Mouse (Mus musculus) E14TG2a.4 (cell line): ENCODE measurements around the gene Gpha2.

Source experiments
- H3K27me3 ChIP-seq: 2 replicates; pipeline ENCODE4 v1.6.1; 2014; ENCODE audit warnings: low read length, control low read depth; ENCODE audit not compliant: insufficient read depth
- H3K36me3 ChIP-seq: 2 replicates; pipeline ENCODE4 v1.6.1; 2014; ENCODE audit warnings: low read length, control low read depth; ENCODE audit not compliant: insufficient read depth
- H3K4me1 ChIP-seq: replicated peaks from 2 replicates; pipeline ENCODE4 v1.6.1; 2014; ENCODE audit warnings: low read depth, low read length, control low read depth
- H3K4me3 ChIP-seq: replicated peaks from 2 replicates; pipeline ENCODE4 v1.5.1; 2014; ENCODE audit warnings: mild to moderate bottlenecking, low read length
- H3K9me3 ChIP-seq: 2 replicates; pipeline ENCODE4 v1.6.1; 2014; ENCODE audit warnings: low read length, control low read depth
- CTCF ChIP-seq: conservative IDR thresholded peaks from 2 replicates; pipeline ENCODE4 v1.5.1; 2014; ENCODE audit warnings: low read length
- NANOG ChIP-seq: IDR thresholded peaks from 2 replicates; pipeline ENCODE4 v1.6.1; 2014; ENCODE audit warnings: borderline replicate concordance, low read length, mixed read lengths
- POU5F1 ChIP-seq: IDR thresholded peaks from 2 replicates; pipeline ENCODE4 v1.6.1; 2014; ENCODE audit warnings: low read length, borderline replicate concordance

Gene Gpha2

GRCm38 (mm10) chr19:6236842-6237241, 10.7 kb downstream of the Gpha2 start:
- Histone ChIP-seq H3K9me3 (no peaks in the 10 kb centered on the region), H3K27me3 (no peaks in the 10 kb centered on the region), H3K36me3 (peaks cover 27% of the 10 kb centered on the region), H3K4me1 (peaks cover 65% of the 10 kb centered on the region), H3K4me3 (peak overlapping the region; percentile 94)
- TF ChIP-seq NANOG, result no peak
- TF ChIP-seq CTCF, result no peak
- no peak for TF ChIP-seq POU5F1

- H3K4me1 ChIP-seq, result peaks cover 82% of the 10 kb centered on the region
Observed at GRCm38 (mm10) chr19:6238740-6239139, 12.6 kb downstream of the Gpha2 start.

GRCm38 (mm10) chr19:6240136-6240535, 14.0 kb downstream of the Gpha2 start:
- TF ChIP-seq CTCF, result no peak
- no peak for TF ChIP-seq POU5F1
- TF ChIP-seq NANOG, result no peak
- Histone ChIP-seq H3K4me1 (peaks cover 82% of the 10 kb centered on the region), H3K4me3 (peak overlapping the region; percentile 61), H3K27me3 (no peaks in the 10 kb centered on the region), H3K36me3 (peaks cover 22% of the 10 kb centered on the region), H3K9me3 (no peaks in the 10 kb centered on the region)

More at GRCm38 (mm10) chr19:6238740-6239139, 12.6 kb downstream of the Gpha2 start:
- Histone ChIP-seq H3K36me3 (peaks cover 16% of the 10 kb centered on the region), H3K27me3 (no peaks in the 10 kb centered on the region), H3K9me3 (no peaks in the 10 kb centered on the region), H3K4me3 (no peak overlapping the region)
- TF ChIP-seq NANOG, result no peak
- TF ChIP-seq CTCF, result no peak
- peak; percentile 65; the same call in 1 of the 2 replicates for TF ChIP-seq POU5F1

GRCm38 (mm10) chr19:6240725-6241124, 14.5 kb downstream of the Gpha2 start:
- Histone ChIP-seq H3K4me1 (peaks cover 82% of the 10 kb centered on the region), H3K36me3 (peaks cover 28% of the 10 kb centered on the region), H3K4me3 (peak overlapping the region; percentile 61), H3K9me3 (no peaks in the 10 kb centered on the region), H3K27me3 (no peaks in the 10 kb centered on the region)
- TF ChIP-seq NANOG, result no peak
- no peak for TF ChIP-seq POU5F1
- no peak for TF ChIP-seq CTCF

GRCm38 (mm10) chr19:6241274-6242107, 15.3 kb downstream of the Gpha2 start, which contains the start of gene Atg2a:
Atg2a (plus strand) TSS chr19:6241668.
- no peaks in the 10 kb centered on the region for H3K9me3 ChIP-seq
- H3K27me3 ChIP-seq, result no peaks in the 10 kb centered on the region
- peaks cover 85% of the 10 kb centered on the region for H3K4me1 ChIP-seq
- peaks cover 35% of the 10 kb centered on the region for H3K36me3 ChIP-seq
- peak within 1 kb of the TSS; percentile 97 for H3K4me3 ChIP-seq
- TF ChIP-seq POU5F1 (no peak), NANOG (no peak), CTCF (no peak)

GRCm38 (mm10) chr19:6242281-6242680, 16.1 kb downstream of the Gpha2 start:
- H3K27me3 ChIP-seq, result no peaks in the 10 kb centered on the region
- peak overlapping the region; percentile 97 for H3K4me3 ChIP-seq
- peaks cover 85% of the 10 kb centered on the region for H3K4me1 ChIP-seq
- no peak for TF ChIP-seq POU5F1
- TF ChIP-seq CTCF, result no peak
- no peak for TF ChIP-seq NANOG
- peaks cover 43% of the 10 kb centered on the region for H3K36me3 ChIP-seq
- H3K9me3 ChIP-seq, result no peaks in the 10 kb centered on the region

GRCm38 (mm10) chr19:6243226-6243625, 17.0 kb downstream of the Gpha2 start:
- Histone ChIP-seq H3K9me3 (no peaks in the 10 kb centered on the region), H3K4me1 (peaks cover 87% of the 10 kb centered on the region), H3K4me3 (peak overlapping the region; percentile 97), H3K36me3 (peaks cover 53% of the 10 kb centered on the region), H3K27me3 (no peaks in the 10 kb centered on the region)
- TF ChIP-seq CTCF (no peak), POU5F1 (no peak), NANOG (no peak)

GRCm38 (mm10) chr19:6245806-6246205, 19.6 kb downstream of the Gpha2 start:
- TF ChIP-seq POU5F1, result no peak
- Histone ChIP-seq H3K4me3 (peak overlapping the region; percentile 46; the same call in 1 of the 2 replicates), H3K9me3 (no peaks in the 10 kb centered on the region), H3K36me3 (peaks cover 75% of the 10 kb centered on the region), H3K4me1 (peaks cover 74% of the 10 kb centered on the region), H3K27me3 (no peaks in the 10 kb centered on the region)
